Mouse (Mus musculus): ENCODE results near the gene Inca1. TPM values are rescaled to one million over a fixed set of nuclear protein-coding genes. Genes with fewer than 3 reads are reported as not detected.

Gene Inca1
- polyA plus RNA-seq, 1 experiment from 2014 or later = 1.3 TPM

DNA sequence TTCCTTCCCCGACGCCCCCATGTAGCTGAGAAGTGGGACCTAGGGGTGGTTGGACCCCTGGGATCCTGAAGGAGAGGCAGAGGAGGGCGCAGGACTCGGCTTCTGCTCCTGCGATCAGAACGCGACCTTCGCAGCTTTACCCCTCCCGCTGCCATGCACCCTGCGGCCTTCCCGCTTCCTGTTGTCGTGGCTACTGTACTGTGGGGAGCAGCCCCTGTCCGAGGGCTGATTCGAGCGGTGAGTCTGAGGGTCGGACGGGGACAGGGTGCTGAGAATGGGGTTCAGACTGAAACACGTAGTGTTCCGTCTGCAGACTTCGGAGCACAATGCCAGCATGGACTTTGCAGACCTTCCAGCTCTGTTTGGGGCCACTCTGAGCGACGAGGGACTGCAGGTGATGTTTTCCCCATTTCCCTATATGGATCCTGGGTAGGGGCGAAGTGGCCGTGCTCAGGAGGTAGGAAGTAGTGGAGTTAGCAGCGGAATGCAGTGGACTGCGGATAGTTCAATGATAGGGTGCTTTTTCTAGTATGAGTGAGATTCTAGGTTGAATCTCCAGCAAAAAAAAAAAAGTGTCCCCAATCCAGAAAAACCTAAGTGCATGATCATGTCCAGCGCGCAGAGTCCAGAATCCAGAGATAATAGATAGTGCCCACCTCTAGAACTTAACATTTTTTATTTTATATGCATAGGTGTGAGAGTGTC is 52.1 kb downstream of the Inca1 start:
- Histone ChIP-seq H3K9ac (ENCODE audit: low read length) (peak overlapping the region; percentile 78), H3K27me3 (ENCODE audit: control insufficient read depth, insufficient read depth, low read length) (no peaks in the 10 kb centered on the region), H3K4me2 (peak overlapping the region; percentile 99), H3K27ac (ENCODE audit: low read depth, low read length) (peak overlapping the region; percentile 88), H3K4me1 (ENCODE audit: control insufficient read depth, insufficient read depth, low read length) (peaks cover 29% of the 10 kb centered on the region), H3K36me3 (ENCODE audit: control insufficient read depth, insufficient read depth, low read length) (peaks cover 26% of the 10 kb centered on the region), H3K4me3 (ENCODE audit: low read depth, low read length) (peak overlapping the region; percentile 72), H3K9me3 (ENCODE audit: control insufficient read depth, low read length) (no peaks in the 10 kb centered on the region)
- ATAC-seq (ENCODE audit: low FRiP score) = peak; percentile 15
- DNase-seq (ENCODE audit: low spot score, missing footprints) = peak; percentile 88
- 4% methylated on average over 28 of the region's 28 CpGs for WGBS

DNA sequence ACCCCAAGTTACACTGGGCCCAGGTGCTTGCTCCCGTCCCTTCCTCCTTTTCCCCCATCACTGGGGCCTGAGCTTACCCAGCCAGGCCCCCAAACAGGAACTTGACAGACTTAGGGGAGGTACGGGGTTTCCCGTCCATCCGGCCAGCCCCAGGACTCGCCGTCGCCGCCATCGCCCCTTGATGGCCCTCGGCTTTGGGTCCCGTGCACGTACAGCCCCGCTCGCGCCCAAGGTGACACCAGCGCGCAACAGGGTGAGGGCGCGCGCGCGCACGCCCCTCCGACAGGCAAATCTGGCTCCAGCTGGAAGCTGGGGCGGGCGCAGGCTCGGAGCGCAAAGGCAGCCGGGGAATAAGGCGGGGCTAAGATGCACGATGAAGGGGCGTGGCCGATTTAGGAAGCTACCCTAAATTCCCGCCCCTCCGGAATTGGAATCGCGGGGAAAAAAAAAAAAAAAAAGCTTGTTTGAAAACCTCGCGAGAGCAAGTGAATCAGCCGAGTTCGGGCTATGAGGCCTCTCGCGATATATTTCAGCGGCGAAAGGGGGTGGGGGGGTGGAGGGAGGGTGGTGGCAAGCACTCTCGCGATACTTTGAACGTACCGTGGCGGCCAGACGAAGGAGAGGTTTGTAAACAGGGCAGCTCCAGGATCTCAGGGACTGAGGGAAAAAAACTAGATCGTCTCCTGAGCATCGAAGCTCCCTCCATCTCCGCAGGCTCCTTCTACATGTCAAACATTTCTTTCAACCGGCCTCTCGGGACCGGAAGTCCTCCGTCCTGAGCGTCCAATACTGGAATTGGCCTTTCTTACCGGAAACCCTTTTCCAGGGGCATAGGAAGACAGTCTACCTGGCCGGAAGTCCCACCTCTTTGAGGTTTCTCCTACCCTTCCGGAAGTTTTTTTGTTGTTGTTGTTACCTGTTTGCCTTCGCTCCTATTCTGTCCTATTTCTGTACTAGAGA is 53.0 kb downstream of the Inca1 start, which contains the start of the genes Rnf167 and Slc25a11:
TSS of gene Rnf167 (plus strand) at position 545 of the 960 bp plus-strand sequence.
TSS of gene Slc25a11 (minus strand) at position 789 of the 960 bp plus-strand sequence.
- peak within 1 kb of the TSS; percentile 72 for H3K4me3 ChIP-seq (ENCODE audit: low read depth, low read length)
- H3K27ac ChIP-seq (ENCODE audit: low read depth, low read length) = peak within 1 kb of the TSS; percentile 88
- H3K27me3 ChIP-seq (ENCODE audit: control insufficient read depth, insufficient read depth, low read length) = no peaks in the 10 kb centered on the region
- WGBS = under 1% methylated on average over 63 of the region's 63 CpGs
- DNase-seq (ENCODE audit: low spot score, missing footprints) (peak; percentile 99), ATAC-seq (ENCODE audit: low FRiP score) (peak; percentile 91)
- H3K9ac ChIP-seq (ENCODE audit: low read length) = peak within 1 kb of the TSS; percentile 78
- H3K9me3 ChIP-seq (ENCODE audit: control insufficient read depth, low read length) = no peaks in the 10 kb centered on the region
- H3K36me3 ChIP-seq (ENCODE audit: control insufficient read depth, insufficient read depth, low read length) = peaks cover 26% of the 10 kb centered on the region
- H3K4me1 ChIP-seq (ENCODE audit: control insufficient read depth, insufficient read depth, low read length) = peaks cover 22% of the 10 kb centered on the region
- H3K4me2 ChIP-seq = peak within 1 kb of the TSS; percentile 99

DNA sequence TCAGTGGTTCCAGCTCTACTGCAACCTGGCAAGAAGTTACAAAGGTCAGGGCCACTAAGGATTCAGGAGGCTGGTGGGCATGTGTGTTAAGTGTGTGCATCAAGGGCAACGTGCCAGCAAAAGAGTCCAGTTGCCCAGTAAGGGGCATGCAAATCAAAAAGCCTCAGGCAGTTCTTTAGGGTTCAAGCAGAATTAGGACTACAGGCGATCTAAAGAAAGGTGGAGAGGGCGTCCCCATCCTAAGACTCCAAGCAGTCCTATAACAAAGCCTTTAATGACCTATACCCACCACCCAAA is 53.7 kb downstream of the Inca1 start:
- Histone ChIP-seq H3K27me3 (ENCODE audit: control insufficient read depth, insufficient read depth, low read length) (no peaks in the 10 kb centered on the region), H3K36me3 (ENCODE audit: control insufficient read depth, insufficient read depth, low read length) (peaks cover 24% of the 10 kb centered on the region), H3K4me2 (peak overlapping the region; percentile 79), H3K4me3 (ENCODE audit: low read depth, low read length) (peak overlapping the region; percentile 72), H3K9ac (ENCODE audit: low read length) (peak overlapping the region; percentile 75), H3K9me3 (ENCODE audit: control insufficient read depth, low read length) (no peaks in the 10 kb centered on the region), H3K4me1 (ENCODE audit: control insufficient read depth, insufficient read depth, low read length) (peaks cover 22% of the 10 kb centered on the region), H3K27ac (ENCODE audit: low read depth, low read length) (peak overlapping the region; percentile 63; the same call in 1 of the 2 replicates)
- ATAC-seq (ENCODE audit: low FRiP score) = no peak
- 29% methylated on average over 3 of the region's 3 CpGs for WGBS
- DNase-seq (ENCODE audit: low spot score, missing footprints) = no peak

DNA sequence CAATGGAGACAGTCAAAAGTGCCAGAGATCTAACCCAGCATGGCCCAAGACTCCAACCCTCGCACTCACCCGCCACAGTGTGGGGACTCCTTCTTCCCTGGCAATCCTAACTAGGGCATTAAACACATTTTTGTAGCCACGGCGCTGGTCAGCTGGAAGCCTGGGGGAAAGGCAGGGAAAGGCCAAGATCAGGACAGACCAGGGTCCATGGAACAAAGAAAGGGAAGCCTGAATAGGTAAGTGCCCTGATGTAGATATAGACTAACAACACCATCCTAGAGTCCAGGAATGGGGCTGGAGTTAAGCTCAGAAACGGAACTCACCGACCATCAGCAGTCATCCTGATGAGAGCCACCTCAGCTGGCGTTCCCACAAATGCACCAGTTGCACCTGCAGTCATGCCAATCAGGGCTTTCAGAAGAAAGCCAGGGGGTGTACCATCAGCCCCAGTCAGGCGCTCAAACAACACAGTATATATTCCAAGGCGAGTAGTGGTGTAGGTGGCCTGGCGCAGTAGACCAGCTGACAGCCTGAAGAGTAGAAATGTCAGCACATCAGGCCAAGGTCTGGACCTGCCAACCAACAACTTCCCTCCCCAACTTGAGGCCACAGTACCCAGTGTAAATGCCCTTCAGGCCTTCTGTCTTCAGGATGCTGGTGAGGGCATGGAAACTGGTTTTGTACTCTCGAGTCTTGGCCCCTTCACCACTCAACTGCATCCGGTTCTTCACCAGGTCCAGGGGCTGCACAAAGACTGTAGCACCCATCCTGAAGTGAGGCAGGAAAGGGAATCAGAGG is 54.3 kb downstream of the Inca1 start:
- peaks cover 18% of the 10 kb centered on the region for H3K36me3 ChIP-seq (ENCODE audit: control insufficient read depth, insufficient read depth, low read length)
- DNase-seq (ENCODE audit: low spot score, missing footprints) (no peak), ATAC-seq (ENCODE audit: low FRiP score) (no peak)
- H3K27me3 ChIP-seq (ENCODE audit: control insufficient read depth, insufficient read depth, low read length) = no peaks in the 10 kb centered on the region
- H3K9me3 ChIP-seq (ENCODE audit: control insufficient read depth, low read length) = no peaks in the 10 kb centered on the region
- H3K4me2 ChIP-seq = peak overlapping the region; percentile 79
- H3K4me3 ChIP-seq (ENCODE audit: low read depth, low read length) = peak overlapping the region; percentile 72
- H3K9ac ChIP-seq (ENCODE audit: low read length) = peak overlapping the region; percentile 75
- 91% methylated on average over 12 of the region's 12 CpGs for WGBS
- H3K27ac ChIP-seq (ENCODE audit: low read depth, low read length) = no peak overlapping the region
- H3K4me1 ChIP-seq (ENCODE audit: control insufficient read depth, insufficient read depth, low read length) = peaks cover 19% of the 10 kb centered on the region

DNA sequence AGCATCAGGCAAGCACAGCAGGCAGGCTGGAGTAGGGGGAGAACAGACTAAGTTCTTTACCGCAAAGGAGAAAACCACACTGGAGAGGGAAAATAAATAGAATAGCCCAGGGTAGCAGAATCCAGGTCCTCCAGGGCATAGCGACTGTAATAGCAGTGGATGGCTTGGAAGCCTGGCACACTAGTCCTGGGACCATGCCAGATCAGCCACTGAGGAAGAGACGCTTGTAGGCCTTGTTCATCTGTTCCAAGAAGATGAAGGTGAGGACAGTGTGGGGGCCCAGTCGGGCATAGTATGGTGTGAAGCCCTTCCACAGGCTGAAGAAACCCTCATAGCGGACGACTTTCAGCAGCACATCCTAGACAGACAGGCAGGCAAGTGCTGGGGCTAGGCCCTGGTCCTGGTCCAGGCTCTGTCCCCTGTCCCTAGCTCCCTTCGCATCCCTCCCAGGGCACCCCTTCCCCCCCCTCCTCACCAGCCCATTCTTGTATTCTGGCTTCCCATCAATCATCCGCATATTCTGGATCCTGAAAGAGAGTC is 55.3 kb downstream of the Inca1 start:
- H3K4me3 ChIP-seq (ENCODE audit: low read depth, low read length) = no peak overlapping the region
- 95% methylated on average over 8 of the region's 8 CpGs for WGBS

DNA sequence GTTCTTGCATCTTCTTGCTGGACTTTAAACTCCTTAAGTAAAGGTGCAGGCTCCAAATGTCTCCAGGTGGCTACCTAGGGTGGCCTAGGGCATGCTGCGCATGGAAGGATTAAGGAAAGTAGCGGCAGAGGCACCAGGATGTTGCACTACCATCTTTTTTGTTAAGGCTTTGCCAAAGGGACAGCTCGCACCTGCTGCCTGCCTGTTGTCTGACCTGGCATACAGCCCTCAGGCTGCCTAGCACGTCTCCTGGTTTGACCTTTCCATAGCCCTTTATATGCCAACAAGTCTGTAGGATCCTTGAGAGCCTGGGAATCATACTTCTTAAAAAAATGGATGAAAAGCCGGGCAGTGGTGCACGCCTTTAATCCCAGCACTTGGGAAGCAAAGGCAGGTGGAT is 56.9 kb downstream of the Inca1 start:
- no peak for ATAC-seq (ENCODE audit: low FRiP score)
- H3K27ac ChIP-seq (ENCODE audit: low read depth, low read length) = no peak overlapping the region
- H3K4me1 ChIP-seq (ENCODE audit: control insufficient read depth, insufficient read depth, low read length) = peaks cover 13% of the 10 kb centered on the region
- 95% methylated on average over 6 of the region's 6 CpGs for WGBS
- H3K4me3 ChIP-seq (ENCODE audit: low read depth, low read length) = no peak overlapping the region
- H3K36me3 ChIP-seq (ENCODE audit: control insufficient read depth, insufficient read depth, low read length) = peaks cover 9% of the 10 kb centered on the region
- no peaks in the 10 kb centered on the region for H3K9me3 ChIP-seq (ENCODE audit: control insufficient read depth, low read length)
- no peaks in the 10 kb centered on the region for H3K27me3 ChIP-seq (ENCODE audit: control insufficient read depth, insufficient read depth, low read length)
- no peak overlapping the region for H3K4me2 ChIP-seq
- H3K9ac ChIP-seq (ENCODE audit: low read length) = no peak overlapping the region
- DNase-seq (ENCODE audit: low spot score, missing footprints) = no peak

More for the DNA sequence above, 55.3 kb downstream of the Inca1 start:
- no peaks in the 10 kb centered on the region for H3K27me3 ChIP-seq (ENCODE audit: control insufficient read depth, insufficient read depth, low read length)
- no peaks in the 10 kb centered on the region for H3K9me3 ChIP-seq (ENCODE audit: control insufficient read depth, low read length)
- peaks cover 19% of the 10 kb centered on the region for H3K4me1 ChIP-seq (ENCODE audit: control insufficient read depth, insufficient read depth, low read length)
- ATAC-seq (ENCODE audit: low FRiP score) = no peak
- no peak overlapping the region for H3K4me2 ChIP-seq
- DNase-seq (ENCODE audit: low spot score, missing footprints) = no peak
- peak overlapping the region; percentile 10; the same call in 1 of the 2 replicates for H3K9ac ChIP-seq (ENCODE audit: low read length)
- H3K36me3 ChIP-seq (ENCODE audit: control insufficient read depth, insufficient read depth, low read length) = peaks cover 16% of the 10 kb centered on the region
- no peak overlapping the region for H3K27ac ChIP-seq (ENCODE audit: low read depth, low read length)

DNA sequence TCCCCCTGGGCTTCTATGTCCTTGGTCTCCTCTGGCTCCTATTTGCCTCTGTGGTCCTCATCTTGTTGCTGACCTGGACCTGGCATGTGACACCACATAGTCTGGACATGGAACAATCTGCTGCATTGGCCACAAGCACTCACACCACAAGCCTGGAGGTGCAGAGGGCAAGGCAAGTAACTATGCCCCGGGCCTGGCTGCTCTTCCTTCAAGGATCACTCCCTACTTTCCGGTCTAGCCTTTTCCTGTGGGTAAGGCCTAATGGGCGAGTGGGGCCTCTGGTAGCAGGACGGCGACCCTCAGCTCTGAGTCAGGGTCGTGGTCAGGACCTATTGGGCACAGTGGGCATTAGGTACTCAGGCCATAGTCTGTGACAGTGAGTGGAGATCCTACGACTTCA is 58.7 kb downstream of the Inca1 start:
- WGBS = 80% methylated on average over 7 of the region's 7 CpGs
- no peak for DNase-seq (ENCODE audit: low spot score, missing footprints)
- no peak overlapping the region for H3K27ac ChIP-seq (ENCODE audit: low read depth, low read length)
- no peaks in the 10 kb centered on the region for H3K27me3 ChIP-seq (ENCODE audit: control insufficient read depth, insufficient read depth, low read length)
- H3K4me3 ChIP-seq (ENCODE audit: low read depth, low read length) = no peak overlapping the region
- peaks cover 9% of the 10 kb centered on the region for H3K36me3 ChIP-seq (ENCODE audit: control insufficient read depth, insufficient read depth, low read length)
- H3K4me1 ChIP-seq (ENCODE audit: control insufficient read depth, insufficient read depth, low read length) = peaks cover 9% of the 10 kb centered on the region
- H3K9ac ChIP-seq (ENCODE audit: low read length) = no peak overlapping the region
- ATAC-seq (ENCODE audit: low FRiP score) = no peak
- H3K4me2 ChIP-seq = no peak overlapping the region
- H3K9me3 ChIP-seq (ENCODE audit: control insufficient read depth, low read length) = no peaks in the 10 kb centered on the region

DNA sequence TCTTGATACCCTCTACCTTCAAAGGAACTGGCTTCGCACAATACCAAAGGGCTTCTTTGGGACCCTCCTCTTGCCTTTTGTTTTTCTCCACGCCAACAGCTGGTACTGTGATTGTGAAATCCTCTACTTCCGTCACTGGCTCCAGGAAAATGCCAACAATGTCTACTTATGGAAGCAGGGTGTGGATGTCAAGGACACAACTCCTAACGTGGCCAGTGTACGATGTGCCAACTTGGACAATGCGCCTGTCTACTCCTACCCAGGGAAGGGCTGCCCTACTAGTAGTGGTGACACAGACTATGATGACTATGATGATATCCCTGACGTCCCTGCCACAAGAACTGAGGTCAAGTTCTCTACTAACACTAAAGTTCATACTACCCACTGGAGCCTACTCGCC is 60.0 kb downstream of the Inca1 start:
- peaks cover 6% of the 10 kb centered on the region for H3K36me3 ChIP-seq (ENCODE audit: control insufficient read depth, insufficient read depth, low read length)
- H3K4me1 ChIP-seq (ENCODE audit: control insufficient read depth, insufficient read depth, low read length) = no peaks in the 10 kb centered on the region
- no peaks in the 10 kb centered on the region for H3K9me3 ChIP-seq (ENCODE audit: control insufficient read depth, low read length)
- no peak overlapping the region for H3K27ac ChIP-seq (ENCODE audit: low read depth, low read length)
- WGBS = 84% methylated on average over 8 of the region's 8 CpGs
- H3K9ac ChIP-seq (ENCODE audit: low read length) = no peak overlapping the region
- ATAC-seq (ENCODE audit: low FRiP score) = no peak
- DNase-seq (ENCODE audit: low spot score, missing footprints) = no peak
- H3K4me2 ChIP-seq = no peak overlapping the region
- no peaks in the 10 kb centered on the region for H3K27me3 ChIP-seq (ENCODE audit: control insufficient read depth, insufficient read depth, low read length)
- no peak overlapping the region for H3K4me3 ChIP-seq (ENCODE audit: low read depth, low read length)

Measured in midbrain, embryonic 11.5 days (tissue).